Mouse (Mus musculus): ENCODE measurements around the gene Ephx4.

DNA sequence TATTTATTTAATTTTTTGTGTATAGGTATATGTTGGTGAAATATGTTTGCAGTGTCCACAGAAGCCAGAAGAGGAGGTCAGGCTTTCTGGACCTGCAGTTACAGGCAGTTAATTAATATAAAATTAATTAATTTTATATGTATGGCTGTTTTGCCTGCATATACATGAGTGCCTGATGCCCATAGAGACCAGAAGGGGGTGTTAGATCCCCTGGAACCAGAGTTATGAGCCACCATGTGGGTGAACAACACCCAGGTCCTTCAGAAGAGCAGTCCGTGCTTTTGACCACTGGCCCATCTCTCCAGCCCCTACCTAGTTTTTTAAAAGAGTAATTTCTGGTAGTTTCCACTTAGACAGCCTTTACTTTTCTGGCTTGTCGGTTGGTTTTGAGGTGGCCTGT lies 9.7 kb downstream of the Ephx4 start:
- no peak for TF ChIP-seq GATA1 (IDR thresholded peaks at IDR 0.05; ENCODE audit: borderline replicate concordance, low read length)
- TF ChIP-seq FLI1 (IDR thresholded peaks at IDR 0.05; ENCODE audit: low read length): no peak

Data from megakaryocyte, embryonic 14.5 days (primary cell).